ENCODE assay signal across 18 mouse cellular contexts in the genomic region with DNA sequence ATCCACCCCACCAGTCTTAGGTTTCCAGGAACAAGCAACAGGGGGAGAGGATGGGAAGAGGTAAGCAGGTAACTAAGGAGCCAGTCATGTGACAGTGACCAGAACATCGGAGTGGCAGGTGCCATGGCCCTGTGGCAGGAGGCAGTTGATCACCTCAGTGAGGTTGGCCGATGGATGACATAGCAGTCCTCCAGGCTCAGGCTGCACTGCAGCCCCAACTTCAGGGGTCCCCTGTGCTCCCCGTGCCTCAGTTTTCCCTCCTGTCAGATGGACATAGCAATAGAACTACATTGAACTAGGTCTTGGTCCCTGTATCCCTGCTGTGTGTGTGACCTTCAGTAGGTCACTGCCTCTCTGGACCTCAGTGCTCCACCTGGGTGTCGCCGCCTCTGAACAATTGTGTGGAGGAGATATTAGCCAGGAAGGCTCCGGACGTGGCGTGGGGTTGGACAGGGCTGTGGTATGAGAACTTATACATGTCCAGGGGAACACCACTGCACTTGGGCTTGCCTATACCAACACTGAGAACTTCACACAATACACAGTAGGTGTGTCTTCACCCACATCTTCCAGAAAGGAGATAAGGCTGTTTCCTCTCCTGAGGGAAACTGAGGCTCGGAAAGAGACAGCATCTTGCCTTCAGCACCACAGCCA. TPM values are rescaled to one million over a fixed set of nuclear protein-coding genes. Genes with fewer than 3 reads are reported as not detected.
DNase-seq lines count a peak whose midpoint lies in the region; ATAC-seq and TF ChIP-seq lines count a peak whose summit lies in the region.
"Had no signal": no experiment of that assay in that cellular context is flagged by ENCODE, and none has a peak within 500 bp of the region (broad histone marks: within the 10 kb centered on the region; RNA-seq: fewer than 3 reads in every experiment).

No protein-coding gene starts in this region.

- peaks cover 59% of the 10 kb centered on the region for H3K27me3 ChIP-seq in forebrain, embryonic 13.5 days
- peaks cover 48% of the 10 kb centered on the region for H3K27me3 ChIP-seq in forebrain, embryonic 14.5 days (replicated peaks; ENCODE audit: control insufficient read depth, insufficient read depth, low read length)

- H3K4me1 ChIP-seq in forebrain, embryonic 13.5 days: peaks cover 50% of the 10 kb centered on the region
- peaks cover 22% of the 10 kb centered on the region for H3K4me1 ChIP-seq in forebrain, embryonic 14.5 days (ENCODE audit: control insufficient read depth, insufficient read depth, low read length)
- H3K4me1 ChIP-seq in cortical plate, adult 2 months (ENCODE audit: control insufficient read depth, insufficient read depth, low read length): peaks cover 2% of the 10 kb centered on the region; the same call in 1 of the 2 replicates

- peak overlapping the region; percentile 99; the same call in 1 of the 2 replicates for H3K4me2 ChIP-seq in forebrain, embryonic 13.5 days
- no peak overlapping the region for H3K4me2 ChIP-seq in forebrain, embryonic 14.5 days (ENCODE audit: low read length)

- H3K4me3 ChIP-seq in forebrain, embryonic 13.5 days: no peak overlapping the region
- no peak overlapping the region for H3K4me3 ChIP-seq in forebrain, embryonic 14.5 days (ENCODE audit: low read depth, low read length)
- peak overlapping the region; percentile 75 for H3K4me3 ChIP-seq in layer of hippocampus, adult 2 months
- peak overlapping the region; percentile 39; the same call in 1 of the 2 replicates for H3K4me3 ChIP-seq in cortical plate, adult 2 months (ENCODE audit: insufficient read depth, low read length)
- H3K4me3 ChIP-seq: erythroblast, embryonic 14.5 days had no signal

- no peaks in the 10 kb centered on the region for H3K36me3 ChIP-seq in forebrain, embryonic 13.5 days (ENCODE audit: poor library complexity, severe bottlenecking)
- H3K36me3 ChIP-seq in forebrain, embryonic 14.5 days (ENCODE audit: control insufficient read depth, insufficient read depth, low read length): no peaks in the 10 kb centered on the region
- H3K36me3 ChIP-seq: embryonic facial prominence, embryonic 15.5 days; forebrain, embryonic 10.5 days; G1E; heart, embryonic 15.5 days; hindbrain, embryonic 10.5 days; hindbrain, embryonic 15.5 days had no signal

- DNase-seq in cerebellum, adult 11-12 months: peak; percentile 62
- DNase-seq in cerebellum, postnatal 10 days: no peak
- DNase-seq in forebrain, embryonic 14.5 days (ENCODE audit: low spot score): no peak
- no peak for DNase-seq in layer of hippocampus, adult 2 months (ENCODE audit: low spot score in 2 of 2)
- DNase-seq in layer of hippocampus, postnatal 14 days (ENCODE audit: low spot score in 2 of 2): no peak
- no peak for DNase-seq in embryo, embryonic 10.5 days (ENCODE audit: low spot score)
- DNase-seq: gastrocnemius, postnatal 14 days; kidney, adult 2 months had no signal

- H3K9me3 ChIP-seq in forebrain, embryonic 13.5 days (replicated peaks): 0 out of 2 replicates have a peak, but pooled peaks cover 2% of the 10 kb centered on the region
- no peaks in the 10 kb centered on the region; the same call in 1 of the 2 replicates for H3K9me3 ChIP-seq in forebrain, embryonic 14.5 days (replicated peaks; ENCODE audit: control insufficient read depth, low read length)
- H3K9me3 ChIP-seq: embryonic facial prominence, embryonic 15.5 days; forebrain, embryonic 10.5 days; heart, embryonic 15.5 days; hindbrain, embryonic 10.5 days; hindbrain, embryonic 15.5 days had no signal

- WGBS in forebrain, embryonic 13.5 days: 94% methylated on average over 9 of the region's 9 CpGs
- 89% methylated on average over 9 of the region's 9 CpGs for WGBS in forebrain, embryonic 14.5 days

- no peak for ATAC-seq in forebrain, embryonic 13.5 days
- no peak for ATAC-seq in forebrain, embryonic 14.5 days

- H3K27ac ChIP-seq in forebrain, embryonic 13.5 days: no peak overlapping the region
- H3K27ac ChIP-seq in forebrain, embryonic 14.5 days (ENCODE audit: low read depth, low read length): no peak overlapping the region
- H3K27ac ChIP-seq in layer of hippocampus, adult 2 months: peak overlapping the region; percentile 64
- H3K27ac ChIP-seq in cortical plate, adult 2 months (ENCODE audit: insufficient read depth, low read length): no peak overlapping the region; the same call in 1 of the 2 replicates
- H3K27ac ChIP-seq: embryonic facial prominence, embryonic 15.5 days; forebrain, embryonic 10.5 days; heart, embryonic 15.5 days; hindbrain, embryonic 10.5 days; hindbrain, embryonic 15.5 days had no signal

- no peak for TF ChIP-seq CTCF in layer of hippocampus, adult 2 months (conservative IDR thresholded peaks at IDR 0.05)
- no peak for TF ChIP-seq CTCF in cortical plate, adult 2 months (IDR thresholded peaks at IDR 0.05; ENCODE audit: extremely low read depth, insufficient read depth, low read length)

- H3K9ac ChIP-seq in forebrain, embryonic 13.5 days: no peak overlapping the region
- H3K9ac ChIP-seq in forebrain, embryonic 14.5 days (ENCODE audit: low read length): no peak overlapping the region
- H3K9ac ChIP-seq: embryonic facial prominence, embryonic 15.5 days; hindbrain, embryonic 15.5 days had no signal

- TF ChIP-seq POLR2A in cortical plate, adult 2 months (IDR thresholded peaks at IDR 0.05; ENCODE audit: extremely low read depth, insufficient read depth, low read length): no peak

RNA-seq across cellular contexts. Expression of a gene that starts 2.6 kb away (rescaled TPM):
- polyA plus RNA-seq in forebrain, embryonic 13.5 days (2015; fragmentation: Nextera tagmentation; extraction: Ambion mirVana): 4.5 and 5.2 TPM in 2 replicates
- 8.0 and 10.0 TPM in 2 replicates for polyA plus RNA-seq in forebrain, embryonic 14.5 days (2014; fragmentation: Nextera tagmentation; extraction: Ambion mirVana)
- total RNA-seq in layer of hippocampus, adult 2 months (2021): 10 to 100 TPM; 88.0 to 91.2 TPM
- total RNA-seq in layer of hippocampus, postnatal 14 days (2021): 10 to 100 TPM; 70.1 to 74.1 TPM
- polyA plus RNA-seq in cortical plate, adult 2 months (2012; rRNA removed): 47.6 and 54.6 TPM in 2 replicates
- total RNA-seq: common myeloid progenitor, adult 5-6 weeks; G1E had no signal
- polyA plus RNA-seq: G1E had no signal

RNA-seq across cellular contexts. Expression of a gene that starts 53.6 kb away (rescaled TPM):
- polyA plus RNA-seq in forebrain, embryonic 13.5 days (2015; fragmentation: Nextera tagmentation; extraction: Ambion mirVana): 141 and 154 TPM in 2 replicates
- 109 and 147 TPM in 2 replicates for polyA plus RNA-seq in forebrain, embryonic 14.5 days (2014; fragmentation: Nextera tagmentation; extraction: Ambion mirVana)
- 100 to 1,000 TPM; 140 to 165 TPM for total RNA-seq in layer of hippocampus, adult 2 months (2021)
- 100 to 1,000 TPM; 123 to 135 TPM for total RNA-seq in layer of hippocampus, postnatal 14 days (2021)
- polyA plus RNA-seq in cortical plate, adult 2 months (2012; rRNA removed): 90.4 and 92.1 TPM in 2 replicates

Comparison
In these comparisons a context has a peak if more than half of its experiments do, and no peak if none do; other contexts are left out.
1. H3K4me3 ChIP-seq: peak in layer of hippocampus, adult 2 months (single experiment) and cortical plate, adult 2 months (single experiment); none in forebrain, embryonic 13.5 days (single experiment) and forebrain, embryonic 14.5 days (single experiment).